Mouse (Mus musculus): ENCODE results near the gene Cltb.

The Cltb gene

GRCm38 (mm10) chr13:54593617-54594016 lies 17.5 kb downstream of the Cltb start:
- DNase-seq, result no peak

- DNase-seq, result no peak
These were observed 19.3 kb downstream of the Cltb start for GRCm38 (mm10) chr13:54591776-54592356.

GRCm38 (mm10) chr13:54589996-54590951 lies 20.9 kb downstream of the Cltb start, which contains the start of the genes Nop16 and Higd2a:
Nop16 (minus strand) TSS chr13:54590090.
Higd2a (plus strand) TSS chr13:54590207.
- DNase-seq, result peak; percentile 99

DNA sequence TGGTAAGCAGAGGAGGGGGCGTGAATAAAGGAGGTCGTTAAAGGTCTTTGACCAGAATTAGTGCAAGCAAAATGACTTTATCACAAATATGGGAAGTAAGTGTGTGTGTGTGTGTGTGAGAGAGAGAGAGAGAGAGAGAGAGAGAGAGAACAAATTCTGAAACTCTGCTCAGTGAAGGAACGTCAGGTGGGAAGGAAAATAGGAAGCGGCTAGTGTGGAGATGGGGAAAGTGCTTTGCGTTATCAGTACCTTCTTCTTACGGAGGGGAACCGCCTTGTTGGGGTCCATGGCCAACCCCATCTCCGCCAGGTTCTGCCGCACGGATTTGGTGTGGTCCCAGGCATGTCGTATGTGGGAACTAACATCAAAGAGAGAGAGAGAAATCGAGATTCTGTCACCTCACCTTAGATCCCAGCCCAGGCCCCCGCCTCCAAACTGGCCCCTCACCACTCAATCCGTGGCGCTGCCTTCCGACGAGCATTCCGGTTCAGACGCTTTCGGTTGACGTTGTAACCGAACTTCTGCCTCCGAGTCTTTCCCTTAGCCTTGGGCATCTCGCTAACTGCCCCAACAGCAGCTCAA lies 21.6 kb downstream of the Cltb start:
- no peak for DNase-seq

DNA sequence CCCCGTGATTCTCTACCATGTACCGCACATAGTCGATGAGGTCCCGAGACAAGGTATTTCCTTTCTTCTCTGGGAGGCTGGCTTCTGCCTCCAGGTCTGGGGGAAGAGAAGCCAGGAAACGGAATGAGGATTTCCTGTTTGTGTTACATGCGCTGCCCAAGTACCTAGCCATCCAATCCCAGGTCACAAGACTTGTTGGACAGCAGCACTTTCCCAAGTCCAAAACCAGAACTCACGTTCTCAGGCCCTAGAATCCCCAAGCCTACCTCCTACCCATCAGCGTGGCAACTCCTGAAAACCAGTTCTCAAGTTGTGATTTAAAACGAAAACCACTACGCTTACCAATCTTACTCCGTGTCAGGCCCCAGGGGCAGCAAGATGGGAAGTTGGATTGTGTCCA lies 25.3 kb downstream of the Cltb start:
- DNase-seq, result no peak

GRCm38 (mm10) chr13:54582860-54583259 lies 28.3 kb downstream of the Cltb start:
- DNase-seq, result no peak

DNA sequence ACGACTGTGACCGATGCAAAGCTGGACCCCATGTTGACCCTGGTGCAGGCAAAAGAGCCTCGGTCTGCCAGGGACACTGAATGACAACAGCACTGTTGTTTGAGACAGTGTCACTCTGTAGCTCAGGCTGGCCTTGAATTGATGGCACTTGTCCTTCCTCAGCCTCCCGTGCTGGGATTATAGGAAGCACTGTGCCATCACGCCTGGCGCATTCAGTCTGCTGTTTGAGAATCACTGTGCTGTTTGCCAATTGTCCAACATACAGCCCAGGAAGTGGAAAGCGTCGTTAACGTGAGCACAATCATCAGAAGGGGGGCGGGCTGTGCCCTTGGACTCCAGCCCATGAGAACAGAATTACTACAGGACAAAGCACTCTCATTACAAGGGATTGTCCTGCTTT lies 29.0 kb downstream of the Cltb start:
- DNase-seq, result peak; percentile 47

DNA sequence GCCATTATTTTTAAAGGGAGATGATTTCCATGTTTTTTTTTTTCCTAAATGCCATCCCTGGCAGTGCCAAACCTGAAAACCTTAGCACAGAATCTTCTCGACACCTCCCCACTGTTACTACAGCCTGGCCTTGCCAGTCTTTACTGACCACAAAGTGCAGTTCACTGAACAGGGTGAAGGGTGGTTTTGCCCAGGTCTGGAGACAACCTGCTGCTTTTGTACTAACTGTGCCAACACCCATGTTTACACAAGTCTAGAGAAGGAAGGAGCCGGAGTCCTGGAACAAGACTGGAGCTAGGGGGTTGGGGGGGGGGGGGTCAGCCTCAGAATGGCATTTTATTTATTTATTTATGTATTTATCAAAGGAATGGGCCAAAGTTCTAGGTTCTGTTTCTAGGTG lies 29.8 kb downstream of the Cltb start:
- DNase-seq, result no peak

DNA sequence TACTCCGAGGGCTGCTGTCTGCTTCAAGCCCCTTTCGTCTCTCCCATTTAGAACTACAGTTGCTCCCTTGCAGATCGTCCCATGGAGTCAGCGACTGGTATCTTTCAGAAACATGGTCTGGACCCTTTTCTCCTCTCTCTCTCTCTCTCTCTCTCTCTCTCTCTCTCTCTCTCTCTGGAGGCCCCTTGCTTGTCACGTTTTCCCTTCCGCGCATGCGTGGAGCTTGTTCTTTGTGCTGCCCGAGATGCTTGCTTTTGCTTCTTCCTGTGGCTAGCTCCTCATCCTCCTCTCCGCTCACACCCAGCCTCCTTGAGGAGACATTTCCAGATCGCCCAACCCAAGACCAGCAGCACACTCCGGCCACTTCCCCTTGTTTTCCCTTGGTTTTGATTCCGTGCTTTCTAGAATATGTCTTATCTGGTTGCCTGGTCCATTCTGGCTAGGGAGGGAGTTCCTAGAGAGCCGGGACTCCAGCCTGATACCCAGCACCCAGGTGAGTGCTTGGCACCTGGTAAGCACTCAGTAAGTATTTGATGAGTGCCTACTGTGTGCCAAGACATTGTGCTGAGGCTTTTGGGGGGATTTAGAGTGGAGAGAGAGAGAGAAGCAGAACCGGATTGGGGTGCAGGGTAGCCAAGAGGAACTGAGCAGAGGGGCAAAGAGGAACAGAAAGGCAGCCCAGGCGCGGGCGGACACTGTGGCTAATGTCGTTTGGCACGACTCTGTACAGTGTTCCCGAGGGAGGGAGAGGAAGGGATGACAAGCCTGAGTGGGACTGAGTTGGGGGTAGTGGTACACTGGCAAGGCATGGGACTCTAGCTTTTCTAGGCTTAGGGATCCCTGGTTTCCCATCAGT lies 33.3 kb downstream of the Cltb start:
- DNase-seq, result no peak

GRCm38 (mm10) chr13:54575489-54575888 lies 35.7 kb downstream of the Cltb start:
- no peak for DNase-seq

- DNase-seq, result peak; percentile 84
These were observed 36.2 kb downstream of the Cltb start, which contains the start of gene Arl10 for GRCm38 (mm10) chr13:54574854-54575481. Arl10 (plus strand) TSS chr13:54575015.

DNA sequence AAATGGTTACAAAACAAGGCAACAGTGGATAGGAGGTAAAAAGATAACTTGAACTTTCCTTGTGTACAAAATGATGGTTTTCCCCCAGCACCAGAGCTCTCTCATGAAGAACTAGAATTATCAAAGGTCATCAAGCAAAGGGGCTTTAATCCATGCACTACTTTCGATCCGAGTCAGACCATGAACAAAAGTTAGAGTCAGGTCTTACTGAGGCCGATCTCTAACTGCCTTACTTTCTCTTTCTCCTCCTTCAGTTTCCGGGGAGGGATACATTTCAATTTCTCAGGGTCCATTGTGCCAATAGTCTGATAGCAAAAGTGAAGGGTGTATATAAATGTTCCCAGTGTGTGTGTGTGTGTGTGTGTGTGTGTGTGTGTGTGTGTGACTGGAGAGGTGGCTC lies 38.5 kb downstream of the Cltb start:
- no peak for DNase-seq

- no peak for DNase-seq
These were observed 39.5 kb downstream of the Cltb start for GRCm38 (mm10) chr13:54571637-54572036.

- DNase-seq, result no peak
These were observed 40.4 kb downstream of the Cltb start for GRCm38 (mm10) chr13:54570736-54571135.

DNA sequence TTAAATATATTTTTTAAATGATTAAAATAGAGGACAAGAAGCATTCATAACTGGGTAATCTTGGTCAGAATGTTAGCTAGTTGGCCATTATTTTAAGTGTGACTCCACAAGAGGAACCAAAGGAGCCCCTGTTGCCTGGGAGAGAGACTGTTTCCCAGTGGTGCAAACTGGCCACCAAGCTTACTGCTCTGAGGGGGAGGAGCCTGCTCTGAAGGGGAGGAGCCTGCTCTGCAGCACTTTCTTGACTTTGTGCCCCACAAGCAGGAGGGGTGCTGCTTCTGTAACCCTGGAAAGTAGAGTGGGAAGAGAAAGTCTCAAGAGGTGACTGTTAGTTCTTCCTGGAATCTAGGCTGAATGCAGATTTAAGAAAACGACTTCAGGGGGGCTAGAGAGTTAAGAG lies 41.9 kb downstream of the Cltb start:
- no peak for DNase-seq

GRCm38 (mm10) chr13:54568380-54568779 lies 42.8 kb downstream of the Cltb start:
- no peak for DNase-seq

GRCm38 (mm10) chr13:54565594-54566345 lies 45.4 kb downstream of the Cltb start:
- DNase-seq, result peak; percentile 75

- DNase-seq, result peak; percentile 97
These were observed 46.0 kb downstream of the Cltb start, which contains the start of gene 4833439L19Rik for GRCm38 (mm10) chr13:54565201-54565581. 4833439L19Rik (minus strand) TSS chr13:54565435.

- DNase-seq, result no peak
These were observed 46.6 kb downstream of the Cltb start for GRCm38 (mm10) chr13:54564232-54565200.

DNA sequence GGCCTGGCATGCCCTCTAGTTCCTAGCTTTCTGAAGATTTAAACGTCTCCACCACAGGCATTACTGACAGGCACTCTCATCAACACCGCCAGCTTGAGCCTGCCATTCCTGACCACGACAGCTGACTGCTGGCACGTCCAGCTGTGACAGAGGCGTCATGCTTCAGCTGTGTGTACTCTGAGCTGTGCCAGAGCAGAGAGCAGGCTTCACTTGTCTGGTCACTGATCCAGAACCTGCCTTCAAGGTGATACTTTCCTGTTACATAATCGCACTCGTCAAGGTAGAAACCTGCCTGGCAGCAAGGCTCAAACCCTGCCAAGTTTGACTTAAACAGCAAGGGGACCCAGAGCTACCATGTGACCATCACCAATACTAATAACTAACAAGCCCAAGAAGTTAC lies 48.6 kb downstream of the Cltb start:
- no peak for DNase-seq
